Mouse (Mus musculus): ENCODE measurements around the gene Arnt2. TPM values are rescaled to one million over a fixed set of nuclear protein-coding genes. Genes with fewer than 3 reads are reported as not detected.

Gene Arnt2
- polyA plus RNA-seq, 1 experiment from 2014 or later: 1.9 TPM

DNA sequence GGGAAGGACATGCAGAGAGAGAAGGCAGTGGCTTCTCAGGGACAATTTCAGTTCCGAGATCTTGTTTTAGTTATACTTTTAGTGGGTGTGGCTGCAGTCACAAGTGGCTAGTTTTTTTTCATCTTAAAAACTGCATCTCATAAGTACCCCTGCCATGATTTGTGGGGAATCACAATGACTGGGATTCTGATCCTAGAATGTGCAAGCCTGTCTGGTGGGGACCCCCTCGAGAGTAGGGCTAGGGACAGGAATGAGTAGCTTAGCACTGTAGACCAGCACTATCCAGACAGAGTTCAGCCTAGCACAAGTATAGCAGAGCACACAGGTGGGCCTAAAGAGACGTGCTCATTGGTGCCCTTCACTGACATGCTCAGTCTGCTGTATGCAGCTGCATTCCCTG, 27.6 kb downstream of the Arnt2 start:
- no peaks in the 10 kb centered on the region for H3K36me3 ChIP-seq (ENCODE audit: control insufficient read depth, insufficient read depth, low read length)
- H3K27ac ChIP-seq (ENCODE audit: low read length): no peak overlapping the region
- no peaks in the 10 kb centered on the region for H3K4me1 ChIP-seq (ENCODE audit: control insufficient read depth, insufficient read depth, low read length)
- H3K9me3 ChIP-seq (ENCODE audit: control insufficient read depth, low read length): no peaks in the 10 kb centered on the region
- H3K4me3 ChIP-seq (ENCODE audit: low read length): no peak overlapping the region
- H3K9ac ChIP-seq (ENCODE audit: low read depth, low read length): no peak overlapping the region
- H3K4me2 ChIP-seq (ENCODE audit: low read depth, low read length): no peak overlapping the region
- no peak for ATAC-seq
- WGBS: 88% methylated on average over 3 of the region's 3 CpGs
- H3K27me3 ChIP-seq (replicated peaks; ENCODE audit: control insufficient read depth, insufficient read depth, low read length): no peaks in the 10 kb centered on the region

DNA sequence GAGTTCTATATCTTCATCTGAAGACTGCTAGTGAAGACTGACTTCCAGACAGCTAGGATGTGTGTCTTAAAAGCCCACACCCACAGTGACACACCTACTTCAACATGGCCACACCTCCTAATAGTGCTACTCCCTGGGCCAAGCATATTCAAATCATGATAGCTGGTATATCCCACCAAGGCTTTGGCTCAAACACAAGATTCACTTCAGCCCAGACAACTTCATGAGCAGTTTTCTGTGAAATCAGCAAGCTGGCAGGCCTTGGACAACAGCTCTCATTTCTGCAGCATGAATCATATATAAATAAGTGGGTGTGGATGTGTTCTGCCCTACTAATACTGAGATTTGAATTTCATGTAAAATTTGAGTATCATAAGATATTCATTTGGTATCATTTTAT, 29.2 kb downstream of the Arnt2 start:
- Histone ChIP-seq H3K4me2 (ENCODE audit: low read depth, low read length) (no peak overlapping the region), H3K36me3 (ENCODE audit: control insufficient read depth, insufficient read depth, low read length) (no peaks in the 10 kb centered on the region), H3K4me1 (ENCODE audit: control insufficient read depth, insufficient read depth, low read length) (no peaks in the 10 kb centered on the region), H3K27me3 (replicated peaks; ENCODE audit: control insufficient read depth, insufficient read depth, low read length) (no peaks in the 10 kb centered on the region), H3K4me3 (ENCODE audit: low read length) (no peak overlapping the region), H3K9ac (ENCODE audit: low read depth, low read length) (no peak overlapping the region), H3K9me3 (ENCODE audit: control insufficient read depth, low read length) (no peaks in the 10 kb centered on the region), H3K27ac (ENCODE audit: low read length) (no peak overlapping the region)
- ATAC-seq: no peak

DNA sequence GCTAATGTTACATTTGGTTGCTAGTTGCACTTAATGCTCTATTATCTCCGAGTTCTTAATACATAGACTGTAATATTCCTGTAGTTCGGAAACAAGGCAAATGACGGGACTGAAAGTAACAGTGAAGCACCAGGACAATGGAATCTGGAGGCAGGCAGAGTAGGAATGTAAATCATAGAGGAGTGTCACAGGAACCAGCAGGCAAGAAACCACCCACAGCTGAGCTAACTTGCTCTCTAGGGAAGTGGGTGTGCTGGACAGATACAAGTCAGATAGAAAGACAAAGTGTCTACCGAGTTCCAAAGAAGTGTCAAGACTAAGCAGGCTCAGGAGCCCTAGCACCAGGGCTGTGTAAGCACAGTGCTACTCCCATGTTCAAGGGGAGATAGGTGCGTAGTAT, 32.6 kb downstream of the Arnt2 start:
- Histone ChIP-seq H3K9ac (ENCODE audit: low read depth, low read length) (no peak overlapping the region), H3K9me3 (ENCODE audit: control insufficient read depth, low read length) (no peaks in the 10 kb centered on the region), H3K4me3 (ENCODE audit: low read length) (no peak overlapping the region), H3K4me1 (ENCODE audit: control insufficient read depth, insufficient read depth, low read length) (no peaks in the 10 kb centered on the region), H3K27ac (ENCODE audit: low read length) (no peak overlapping the region), H3K36me3 (ENCODE audit: control insufficient read depth, insufficient read depth, low read length) (no peaks in the 10 kb centered on the region), H3K4me2 (ENCODE audit: low read depth, low read length) (no peak overlapping the region), H3K27me3 (replicated peaks; ENCODE audit: control insufficient read depth, insufficient read depth, low read length) (no peaks in the 10 kb centered on the region)
- WGBS: 58% methylated on average over 5 of the region's 5 CpGs
- ATAC-seq: no peak

DNA sequence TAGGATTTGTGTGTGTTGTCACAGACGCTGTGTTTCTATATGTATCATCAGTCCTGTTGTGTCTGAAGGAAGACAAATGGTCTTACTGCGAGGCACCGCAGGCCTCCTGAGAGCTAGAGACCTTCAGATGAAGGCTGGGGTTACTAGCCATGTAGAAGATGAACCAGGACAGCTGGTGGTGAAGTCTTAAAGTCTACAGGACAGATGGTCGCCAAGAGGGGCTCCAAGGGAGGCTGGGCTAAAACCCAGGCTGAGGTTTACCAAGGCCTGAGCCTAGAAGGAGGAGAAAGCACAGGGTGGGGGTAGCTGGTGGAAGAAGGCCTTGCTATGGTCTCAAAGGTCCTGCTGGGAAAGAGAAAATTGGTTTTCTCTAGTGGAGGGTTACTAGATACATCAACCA, 36.3 kb downstream of the Arnt2 start:
- no peaks in the 10 kb centered on the region for H3K9me3 ChIP-seq (ENCODE audit: control insufficient read depth, low read length)
- 82% methylated on average over 4 of the region's 4 CpGs for WGBS
- no peaks in the 10 kb centered on the region for H3K27me3 ChIP-seq (replicated peaks; ENCODE audit: control insufficient read depth, insufficient read depth, low read length)
- no peak for ATAC-seq
- H3K4me3 ChIP-seq (ENCODE audit: low read length): no peak overlapping the region
- H3K27ac ChIP-seq (ENCODE audit: low read length): no peak overlapping the region
- H3K4me1 ChIP-seq (ENCODE audit: control insufficient read depth, insufficient read depth, low read length): no peaks in the 10 kb centered on the region
- no peak overlapping the region for H3K9ac ChIP-seq (ENCODE audit: low read depth, low read length)
- no peaks in the 10 kb centered on the region for H3K36me3 ChIP-seq (ENCODE audit: control insufficient read depth, insufficient read depth, low read length)
- no peak overlapping the region for H3K4me2 ChIP-seq (ENCODE audit: low read depth, low read length)

DNA sequence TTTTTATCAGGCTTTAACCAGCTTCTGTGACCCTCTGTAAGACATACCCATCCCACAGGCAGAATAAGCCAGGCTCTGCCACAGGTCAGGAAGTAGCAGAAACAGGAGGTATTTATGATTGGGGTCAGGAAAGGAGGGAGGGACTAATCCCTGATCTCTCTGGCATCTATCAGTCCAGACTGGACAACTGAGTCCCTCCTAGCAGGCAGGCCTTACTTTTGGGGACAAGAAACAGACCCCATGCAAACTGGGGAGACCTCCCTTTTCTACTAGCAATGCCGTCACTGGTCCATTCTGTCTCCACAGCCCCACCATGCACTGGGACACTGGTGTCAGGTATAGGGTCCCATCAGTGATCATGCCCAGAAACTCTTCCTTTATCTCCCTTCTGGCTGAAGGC, 37.1 kb downstream of the Arnt2 start:
- WGBS: 90% methylated on average over 1 of the region's 1 CpGs

DNA sequence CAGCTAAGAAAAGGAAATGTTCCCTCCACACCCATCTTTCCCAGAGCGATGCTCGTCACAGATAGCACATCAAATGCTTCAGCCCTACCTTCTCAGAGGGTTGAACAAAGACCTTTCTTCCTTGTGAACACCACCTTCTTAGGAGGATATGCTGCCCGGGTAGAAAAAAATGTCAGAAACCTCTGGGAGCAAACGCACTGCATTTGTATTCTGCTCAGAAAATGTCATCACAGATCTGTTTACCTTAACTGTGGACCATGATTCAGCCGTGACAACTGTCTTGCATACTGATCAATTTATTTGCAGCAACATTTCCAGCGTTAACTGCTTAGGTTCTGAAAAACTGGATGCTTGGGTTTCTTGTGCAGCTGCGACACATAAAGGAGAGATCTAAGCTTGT, 37.7 kb downstream of the Arnt2 start:
- Histone ChIP-seq H3K9ac (ENCODE audit: low read depth, low read length) (no peak overlapping the region), H3K4me1 (ENCODE audit: control insufficient read depth, insufficient read depth, low read length) (no peaks in the 10 kb centered on the region), H3K9me3 (ENCODE audit: control insufficient read depth, low read length) (no peaks in the 10 kb centered on the region), H3K27me3 (replicated peaks; ENCODE audit: control insufficient read depth, insufficient read depth, low read length) (no peaks in the 10 kb centered on the region), H3K4me2 (ENCODE audit: low read depth, low read length) (no peak overlapping the region), H3K36me3 (ENCODE audit: control insufficient read depth, insufficient read depth, low read length) (no peaks in the 10 kb centered on the region), H3K4me3 (ENCODE audit: low read length) (no peak overlapping the region), H3K27ac (ENCODE audit: low read length) (no peak overlapping the region)
- ATAC-seq: no peak
- WGBS: 62% methylated on average over 7 of the region's 7 CpGs

More for the DNA sequence above, 37.1 kb downstream of the Arnt2 start:
- Histone ChIP-seq H3K4me3 (ENCODE audit: low read length) (no peak overlapping the region), H3K4me2 (ENCODE audit: low read depth, low read length) (no peak overlapping the region), H3K36me3 (ENCODE audit: control insufficient read depth, insufficient read depth, low read length) (no peaks in the 10 kb centered on the region), H3K27me3 (replicated peaks; ENCODE audit: control insufficient read depth, insufficient read depth, low read length) (no peaks in the 10 kb centered on the region), H3K9ac (ENCODE audit: low read depth, low read length) (no peak overlapping the region), H3K27ac (ENCODE audit: low read length) (no peak overlapping the region), H3K4me1 (ENCODE audit: control insufficient read depth, insufficient read depth, low read length) (no peaks in the 10 kb centered on the region), H3K9me3 (ENCODE audit: control insufficient read depth, low read length) (no peaks in the 10 kb centered on the region)
- no peak for ATAC-seq

DNA sequence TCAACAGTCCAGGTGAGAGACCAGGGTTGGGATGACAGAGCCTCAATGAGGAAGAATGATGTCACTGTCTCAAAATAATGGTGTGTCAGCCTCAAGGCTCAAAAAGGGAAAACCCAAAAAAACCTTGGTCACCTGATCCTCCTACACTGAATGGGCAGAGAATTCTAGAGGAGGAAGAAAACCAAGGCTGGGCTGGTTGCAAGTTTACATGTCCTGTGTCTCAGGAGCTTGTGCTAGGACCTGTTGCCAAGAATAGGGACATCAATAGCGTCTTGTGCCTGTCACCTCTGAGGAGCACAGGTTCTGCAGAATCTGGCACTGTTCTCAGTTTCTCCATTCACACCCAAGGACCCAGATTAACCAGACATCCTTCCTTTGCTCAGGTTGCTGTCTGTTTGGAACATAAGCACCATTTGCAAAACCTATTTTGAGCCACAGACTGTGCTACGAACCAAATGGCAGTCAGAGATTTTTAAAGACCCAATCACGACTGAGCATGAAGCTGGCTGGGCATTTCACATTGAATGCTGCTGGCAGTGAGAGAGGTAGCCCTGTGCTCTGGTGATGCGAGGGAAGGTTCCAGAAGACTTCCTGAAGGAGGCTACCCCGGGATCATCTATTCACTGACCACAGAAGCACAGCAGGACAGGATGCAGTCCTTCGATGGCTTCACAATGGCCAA, 38.9 kb downstream of the Arnt2 start:
- Histone ChIP-seq H3K4me1 (ENCODE audit: control insufficient read depth, insufficient read depth, low read length) (no peaks in the 10 kb centered on the region), H3K4me3 (ENCODE audit: low read length) (no peak overlapping the region), H3K27ac (ENCODE audit: low read length) (no peak overlapping the region), H3K9ac (ENCODE audit: low read depth, low read length) (no peak overlapping the region), H3K27me3 (replicated peaks; ENCODE audit: control insufficient read depth, insufficient read depth, low read length) (no peaks in the 10 kb centered on the region), H3K4me2 (ENCODE audit: low read depth, low read length) (no peak overlapping the region), H3K36me3 (ENCODE audit: control insufficient read depth, insufficient read depth, low read length) (no peaks in the 10 kb centered on the region), H3K9me3 (ENCODE audit: control insufficient read depth, low read length) (no peaks in the 10 kb centered on the region)
- ATAC-seq: no peak
- 87% methylated on average over 6 of the region's 6 CpGs for WGBS

DNA sequence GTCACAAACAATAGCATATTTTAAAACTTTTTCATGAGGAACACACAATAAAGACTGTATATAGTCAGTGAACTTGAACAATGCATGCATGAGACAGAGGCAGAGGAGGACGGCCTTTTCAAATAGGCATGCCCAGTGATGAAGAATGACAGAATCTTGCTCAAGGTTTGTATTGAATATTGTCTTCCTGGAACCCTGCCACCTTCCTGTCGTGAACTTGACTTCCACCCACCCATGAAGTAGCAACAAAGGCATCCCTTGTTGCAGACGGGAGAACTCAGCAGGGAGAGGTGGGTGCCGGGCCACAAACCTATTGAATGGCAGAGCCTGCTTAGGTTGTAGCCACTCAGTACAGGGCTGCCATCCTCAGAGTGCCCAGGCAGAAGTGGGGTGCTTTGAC, 43.7 kb downstream of the Arnt2 start:
- no peak for ATAC-seq
- Histone ChIP-seq H3K27me3 (replicated peaks; ENCODE audit: control insufficient read depth, insufficient read depth, low read length) (no peaks in the 10 kb centered on the region), H3K4me1 (ENCODE audit: control insufficient read depth, insufficient read depth, low read length) (no peaks in the 10 kb centered on the region), H3K9me3 (ENCODE audit: control insufficient read depth, low read length) (no peaks in the 10 kb centered on the region), H3K27ac (ENCODE audit: low read length) (no peak overlapping the region), H3K36me3 (ENCODE audit: control insufficient read depth, insufficient read depth, low read length) (no peaks in the 10 kb centered on the region), H3K9ac (ENCODE audit: low read depth, low read length) (no peak overlapping the region), H3K4me2 (ENCODE audit: low read depth, low read length) (no peak overlapping the region), H3K4me3 (ENCODE audit: low read length) (no peak overlapping the region)
- WGBS: 54% methylated on average over 4 of the region's 4 CpGs

DNA sequence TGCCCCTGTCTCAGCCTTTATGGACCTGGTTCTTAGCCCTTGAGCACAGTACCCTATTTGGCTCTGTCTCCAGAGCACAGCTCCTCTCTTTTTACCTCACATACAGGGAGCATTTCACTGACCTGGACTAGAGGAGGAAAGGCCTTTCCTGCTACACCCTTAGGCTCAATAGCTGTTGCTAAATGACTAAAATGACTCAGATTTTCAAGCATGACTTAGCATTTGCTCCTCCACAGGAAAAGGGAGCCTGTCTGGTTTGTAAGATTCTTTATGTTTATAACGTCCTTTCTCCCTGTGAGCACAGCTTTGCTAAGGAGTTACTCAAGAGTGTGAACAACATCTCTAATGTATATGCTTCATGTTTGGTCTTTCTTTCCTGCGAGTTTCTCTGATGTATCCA, 47.3 kb downstream of the Arnt2 start:
- Histone ChIP-seq H3K36me3 (ENCODE audit: control insufficient read depth, insufficient read depth, low read length) (no peaks in the 10 kb centered on the region), H3K4me2 (ENCODE audit: low read depth, low read length) (no peak overlapping the region), H3K9ac (ENCODE audit: low read depth, low read length) (no peak overlapping the region), H3K9me3 (ENCODE audit: control insufficient read depth, low read length) (no peaks in the 10 kb centered on the region), H3K4me1 (ENCODE audit: control insufficient read depth, insufficient read depth, low read length) (no peaks in the 10 kb centered on the region), H3K27ac (ENCODE audit: low read length) (no peak overlapping the region), H3K27me3 (replicated peaks; ENCODE audit: control insufficient read depth, insufficient read depth, low read length) (no peaks in the 10 kb centered on the region), H3K4me3 (ENCODE audit: low read length) (no peak overlapping the region)
- ATAC-seq: no peak
- 39% methylated on average over 2 of the region's 2 CpGs for WGBS

DNA sequence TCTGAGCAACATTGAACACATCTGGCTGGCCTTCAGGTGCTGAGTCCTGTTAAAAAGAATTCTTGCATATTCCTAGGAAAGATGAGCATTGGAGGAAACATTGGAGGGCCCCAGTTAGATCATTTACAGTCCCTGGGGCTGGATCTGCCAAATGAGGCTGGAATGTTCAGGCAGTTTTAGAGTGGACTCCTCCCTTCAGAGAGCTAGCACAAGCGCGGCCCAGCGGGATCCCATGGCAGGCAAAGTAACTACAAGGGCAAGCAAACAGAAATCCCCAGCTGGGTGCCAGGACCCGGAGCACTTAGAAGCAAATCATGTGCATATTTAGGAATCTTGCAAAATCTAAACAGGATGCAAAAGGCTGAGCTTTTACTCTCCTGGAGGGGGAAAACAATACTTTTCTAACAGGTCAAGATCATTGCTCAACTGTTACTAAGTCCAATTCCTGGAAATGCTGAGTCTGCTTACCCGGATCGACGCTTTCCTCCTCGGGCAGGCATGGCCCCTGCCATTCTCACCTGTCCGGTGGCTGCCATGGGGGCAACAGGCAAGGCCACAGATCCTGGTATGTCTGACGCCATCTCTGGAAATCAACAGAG, 48.8 kb downstream of the Arnt2 start:
- H3K9ac ChIP-seq (ENCODE audit: low read depth, low read length): no peak overlapping the region
- H3K9me3 ChIP-seq (ENCODE audit: control insufficient read depth, low read length): no peaks in the 10 kb centered on the region
- no peaks in the 10 kb centered on the region for H3K36me3 ChIP-seq (ENCODE audit: control insufficient read depth, insufficient read depth, low read length)
- H3K4me2 ChIP-seq (ENCODE audit: low read depth, low read length): no peak overlapping the region
- no peaks in the 10 kb centered on the region for H3K27me3 ChIP-seq (replicated peaks; ENCODE audit: control insufficient read depth, insufficient read depth, low read length)
- ATAC-seq: no peak
- no peak overlapping the region for H3K27ac ChIP-seq (ENCODE audit: low read length)
- no peak overlapping the region for H3K4me3 ChIP-seq (ENCODE audit: low read length)
- H3K4me1 ChIP-seq (ENCODE audit: control insufficient read depth, insufficient read depth, low read length): no peaks in the 10 kb centered on the region
- 71% methylated on average over 10 of the region's 10 CpGs for WGBS

Data from intestine, embryonic 16.5 days (tissue).